Mouse (Mus musculus) CH12.LX (cell line): ENCODE measurements around the gene Olfr352. TPM values are rescaled to one million over a fixed set of nuclear protein-coding genes. Genes with fewer than 3 reads are reported as not detected.

Source experiments
- DNase-seq: peaks from one replicate; pipeline ENCODE4 v3.0.0-alpha.2; 2013; ENCODE audit errors: extremely low read depth
- H3K27ac ChIP-seq: 2 replicates; pipeline ENCODE4 v1.5.1; 2012; ENCODE audit warnings: low read depth, mild to moderate bottlenecking, control low read depth, moderate library complexity; ENCODE audit not compliant: insufficient read depth
- H3K27me3 ChIP-seq: replicated peaks from 2 replicates; pipeline ENCODE3; 2012; ENCODE audit warnings: inconsistent platforms
- H3K36me3 ChIP-seq, 2 experiments: replicated peaks in 1 of 2; 2 replicates each; pipeline versions ENCODE3 to v1.6.1; 2012; ENCODE audit warnings: inconsistent platforms in 1 of 2, low read length in 1 of 2, mild to moderate bottlenecking in 1 of 2, mixed read lengths in 1 of 2, moderate library complexity in 1 of 2; ENCODE audit not compliant: control insufficient read depth in 1 of 2, insufficient read depth in 1 of 2
- H3K4me1 ChIP-seq, 2 experiments: 2 replicates each; pipeline ENCODE4 v1.6.1; 2012; ENCODE audit warnings: inconsistent platforms in 1 of 2, moderate library complexity in 1 of 2; ENCODE audit not compliant: insufficient read depth in 2 of 2, control insufficient read depth in 1 of 2
- H3K4me2 ChIP-seq: 2 replicates; pipeline ENCODE4 v1.6.1; 2012; ENCODE audit warnings: low read depth, mild to moderate bottlenecking, control low read depth; ENCODE audit not compliant: poor library complexity, insufficient read depth, severe bottlenecking
- H3K4me3 ChIP-seq, 3 experiments: fragments of 150-350 bp in 1 of 3; sonication (generic) in 1 of 3; replicated peaks in 1 of 3; 2 replicates each; pipeline versions ENCODE3 to v1.5.1; 2011 to 2012; ENCODE audit warnings: low read depth in 2 of 3, low read length in 2 of 3, mild to moderate bottlenecking in 2 of 3, moderate library complexity in 2 of 3, control low read depth in 1 of 3, improper control_type of control experiment in 1 of 3, inconsistent platforms in 1 of 3, mixed read lengths in 1 of 3; ENCODE audit not compliant: poor library complexity in 1 of 3
- H3K79me2 ChIP-seq: replicated peaks from 2 replicates; pipeline ENCODE4 v1.6.1; 2012; ENCODE audit warnings: mild to moderate bottlenecking, moderate library complexity; ENCODE audit not compliant: control insufficient read depth, poor library complexity, insufficient read depth, severe bottlenecking; ENCODE audit errors: extremely low read depth
- H3K9ac ChIP-seq: 2 replicates; pipeline ENCODE4 v1.6.1; 2012; ENCODE audit warnings: low read depth, mild to moderate bottlenecking, control low read depth, moderate library complexity; ENCODE audit not compliant: insufficient read depth
- H3K9me3 ChIP-seq: replicated peaks from 2 replicates; pipeline ENCODE3; 2012; ENCODE audit warnings: low read length, inconsistent platforms, mixed read lengths
- BHLHE40 ChIP-seq: IDR thresholded peaks from 2 replicates; pipeline ENCODE4 v1.6.1; 2011; ENCODE audit warnings: mild to moderate bottlenecking, low read depth, low read length, improper control_type of control experiment
- CHD1 ChIP-seq: IDR thresholded peaks from 2 replicates; pipeline ENCODE4 v1.6.1; 2012; ENCODE audit warnings: low read depth, low read length, improper control_type of control experiment, inconsistent platforms
- E2F4 ChIP-seq: IDR thresholded peaks from 2 replicates; pipeline ENCODE4 v1.6.1; 2011; ENCODE audit warnings: low read depth, low read length, improper control_type of control experiment; ENCODE audit not compliant: insufficient replicate concordance
- EP300 ChIP-seq: IDR thresholded peaks from 2 replicates; pipeline ENCODE4 v1.6.1; 2011; ENCODE audit warnings: low read length, improper control_type of control experiment
- GABPA ChIP-seq: IDR thresholded peaks from 2 replicates; pipeline ENCODE4 v1.6.1; 2012; ENCODE audit warnings: low read depth, low read length, improper control_type of control experiment, inconsistent platforms; ENCODE audit not compliant: insufficient replicate concordance
- HCFC1 ChIP-seq: IDR thresholded peaks from 2 replicates; pipeline ENCODE4 v1.6.1; 2012; ENCODE audit warnings: low read depth, mild to moderate bottlenecking, inconsistent platforms, low read length, improper control_type of control experiment
- IRF4 ChIP-seq: IDR thresholded peaks from 2 replicates; pipeline ENCODE4 v1.6.1; 2014; ENCODE audit warnings: low read depth, mild to moderate bottlenecking, inconsistent platforms, low read length, improper control_type of control experiment
- KAT2A ChIP-seq: IDR thresholded peaks from 2 replicates; pipeline ENCODE4 v1.6.1; 2012; ENCODE audit warnings: low read length, improper control_type of control experiment, inconsistent platforms; ENCODE audit not compliant: insufficient replicate concordance
- MAFK ChIP-seq: IDR thresholded peaks from 2 replicates; pipeline ENCODE4 v1.6.1; 2011; ENCODE audit warnings: low read length, improper control_type of control experiment; ENCODE audit not compliant: insufficient replicate concordance
- MAX ChIP-seq: IDR thresholded peaks from 2 replicates; pipeline ENCODE4 v1.6.1; 2011; ENCODE audit warnings: low read length, improper control_type of control experiment
- MXI1 ChIP-seq: IDR thresholded peaks from 2 replicates; pipeline ENCODE4 v1.6.1; 2011; ENCODE audit warnings: mild to moderate bottlenecking, low read depth, low read length, improper control_type of control experiment
- MYC ChIP-seq: IDR thresholded peaks from 2 replicates; pipeline ENCODE4 v1.6.1; 2011; ENCODE audit warnings: low read depth, mild to moderate bottlenecking, improper control_type of control experiment, low read length
- PAX5 ChIP-seq: IDR thresholded peaks from 2 replicates; pipeline ENCODE4 v1.6.1; 2012; ENCODE audit warnings: low read length, inconsistent platforms, mixed read lengths
- POLR2A ChIP-seq: IDR thresholded peaks from 2 replicates; pipeline ENCODE4 v1.6.1; 2011; ENCODE audit warnings: low read depth, mild to moderate bottlenecking, improper control_type of control experiment, low read length
- RAD21 ChIP-seq: IDR thresholded peaks from 2 replicates; pipeline ENCODE4 v1.6.1; 2011; ENCODE audit warnings: low read depth, mild to moderate bottlenecking, low read length, improper control_type of control experiment, moderate library complexity
- SMC3 ChIP-seq: IDR thresholded peaks from 2 replicates; pipeline ENCODE4 v1.6.1; 2011; ENCODE audit warnings: low read depth, low read length, improper control_type of control experiment
- TBP ChIP-seq: conservative IDR thresholded peaks from 2 replicates; pipeline ENCODE4 v1.6.1; 2011; ENCODE audit warnings: low read depth, low read length, improper control_type of control experiment
- USF1 ChIP-seq: IDR thresholded peaks from 2 replicates; pipeline ENCODE4 v1.6.1; 2014; ENCODE audit warnings: low read depth, mild to moderate bottlenecking, inconsistent platforms, low read length, improper control_type of control experiment
- USF2 ChIP-seq: conservative IDR thresholded peaks from 2 replicates; pipeline ENCODE4 v1.6.1; 2011; ENCODE audit warnings: low read depth, low read length, improper control_type of control experiment
- ZMIZ1 ChIP-seq: IDR thresholded peaks from 2 replicates; pipeline ENCODE4 v1.6.1; 2012; ENCODE audit warnings: low read depth, mild to moderate bottlenecking, inconsistent platforms, low read length, improper control_type of control experiment
- dilution Hi-C: fragments of 300-500 bp; cut with MboI; formaldehyde crosslinking; loops from 2 replicates; pipeline ENCODE4 v1.14.3; 2020; ENCODE audit warnings: low sequenced_read_pairs; ENCODE audit not compliant: extremely low pct_unique_long_range_greater_than_20kb, extremely low pct_ligation_motif_present
- in situ Hi-C: fragments of 300-500 bp; cut with MboI; formaldehyde crosslinking; loops from 3 replicates; pipeline ENCODE4 v1.14.3; 2019; ENCODE audit warnings: low sequenced_read_pairs, low pct_ligation_motif_present, low pct_unique_long_range_greater_than_20kb, mixed read lengths
- polyA plus RNA-seq: library from polyadenylated mRNA; unstranded; fragments of >175 nt; gene quantifications from 2 replicates; pipeline ENCODE4 v1.2.1, GENCODE M21; 2012; ENCODE audit warnings: low read depth; ENCODE audit not compliant: insufficient read length
- total RNA-seq, 2 experiments: library from RNA; depleted of rRNA; stranded (reverse); fragments of 300-350 nt in 1 of 2; fragments of >200 nt in 1 of 2; gene quantifications; 2 replicates each; pipeline ENCODE4 v1.2.3; 2012 to 2014

Gene Olfr352
- total and polyA plus RNA-seq, 3 experiments = not detected

DNA sequence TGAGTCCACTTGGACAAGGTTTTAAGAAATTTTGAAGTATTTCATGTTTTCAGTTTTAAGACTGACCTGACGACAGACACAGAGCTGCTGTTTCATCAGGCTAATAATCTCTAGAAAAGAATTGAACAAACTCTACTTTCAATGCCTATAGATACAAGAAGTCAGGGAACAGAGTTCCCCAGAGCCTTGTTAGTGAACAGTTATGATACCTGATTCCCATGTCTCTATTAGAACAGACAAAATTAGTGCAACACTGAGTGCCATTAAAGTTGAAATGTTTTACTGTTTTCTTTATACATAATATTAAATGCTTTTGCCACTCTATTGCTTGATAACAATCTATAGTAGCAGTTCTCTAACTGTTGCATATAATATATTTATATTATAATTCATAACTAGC is 5.7 kb upstream of the Olfr352 start, which contains the start of gene Olfr351:
Gene Olfr351, minus strand, starts transcription at position 101 of the 400 bp plus-strand sequence.
- no peak within 1 kb of the TSS for H3K9ac ChIP-seq
- H3K4me1 ChIP-seq = no peaks in the 10 kb centered on the region
- H3K4me3 ChIP-seq = no peak within 1 kb of the TSS
- H3K9me3 ChIP-seq = no peaks in the 10 kb centered on the region
- DNase-seq = no peak
- H3K79me2 ChIP-seq = no peaks in the 10 kb centered on the region
- no peak within 1 kb of the TSS for H3K4me2 ChIP-seq
- in situ Hi-C loops = no loop called here
- no peak for TF ChIP-seq TBP
- H3K27me3 ChIP-seq = peaks cover 35% of the 10 kb centered on the region
- dilution Hi-C loops = no loop called here
- H3K36me3 ChIP-seq = no peaks in the 10 kb centered on the region
- no peak within 1 kb of the TSS for H3K27ac ChIP-seq

DNA sequence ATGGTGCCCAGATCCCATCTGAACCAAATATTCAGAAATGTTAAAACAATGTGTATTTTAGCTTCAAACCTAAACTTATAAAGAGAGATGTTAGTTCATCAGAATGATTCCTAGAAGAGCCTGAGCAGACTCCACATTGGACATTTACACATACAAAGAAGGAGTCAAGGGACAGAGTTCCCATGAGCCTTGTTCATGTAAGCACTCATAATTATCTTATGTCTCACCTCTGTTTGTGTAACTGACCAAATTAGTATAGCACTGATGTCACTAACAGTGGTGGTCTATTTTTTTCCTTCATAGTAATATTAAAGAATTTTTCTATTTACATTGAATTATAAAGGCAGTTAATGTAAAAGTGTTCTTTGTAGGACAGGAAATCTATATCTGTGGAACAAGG is 24.6 kb downstream of the Olfr352 start, which contains the start of gene Olfr353:
Gene Olfr353, minus strand, starts transcription at position 101 of the 400 bp plus-strand sequence.
- Histone ChIP-seq H3K36me3 (no peaks in the 10 kb centered on the region), H3K9ac (no peak within 1 kb of the TSS), H3K4me2 (no peak within 1 kb of the TSS), H3K27ac (no peak within 1 kb of the TSS), H3K79me2 (no peaks in the 10 kb centered on the region), H3K4me1 (no peaks in the 10 kb centered on the region), H3K9me3 (no peaks in the 10 kb centered on the region), H3K4me3 (no peak within 1 kb of the TSS), H3K27me3 (peaks cover 29% of the 10 kb centered on the region)
- DNase-seq = no peak
- TF ChIP-seq MYC (no peak), MAFK (no peak), IRF4 (no peak), GABPA (no peak), BHLHE40 (no peak), E2F4 (no peak), RAD21 (no peak), PAX5 (no peak), EP300 (no peak), KAT2A (no peak), CHD1 (no peak), USF1 (no peak), SMC3 (no peak), MXI1 (no peak), HCFC1 (no peak), TBP (no peak), ZMIZ1 (no peak), MAX (no peak), USF2 (no peak), POLR2A (no peak)
- dilution Hi-C loops (no loop called here), in situ Hi-C loops (no loop called here)
